Mouse (Mus musculus): ENCODE measurements around the gene Akap12.

Akap12 gene

GRCm38 (mm10) chr10:4395321-4395720, 129.1 kb downstream of the Akap12 start:
- DNase-seq (ENCODE audit: low spot score in 2 of 2): no peak

- no peak for DNase-seq (ENCODE audit: low spot score in 2 of 2)
Measured at GRCm38 (mm10) chr10:4398058-4398457, 131.9 kb downstream of the Akap12 start.

- peak; percentile 31 to 37 for DNase-seq (ENCODE audit: low spot score in 2 of 2)
Measured at GRCm38 (mm10) chr10:4404895-4405491, 138.8 kb downstream of the Akap12 start.

GRCm38 (mm10) chr10:4405511-4405910, 139.3 kb downstream of the Akap12 start:
- DNase-seq (ENCODE audit: low spot score in 2 of 2): no peak

- DNase-seq (ENCODE audit: low spot score in 2 of 2): no peak
Measured at GRCm38 (mm10) chr10:4407191-4407590, 141.0 kb downstream of the Akap12 start.

Data from natural killer cell, adult 2 months (primary cell).